Mouse (Mus musculus) neural tube, embryonic 12.5 days (tissue): ENCODE data around the gene Opn3. TPM values are rescaled to one million over a fixed set of nuclear protein-coding genes. Genes with fewer than 3 reads are reported as not detected.

Experiments
- ATAC-seq: fragments of 200-750 bp; cut with Nextera tagmentation; 2 replicates; pipeline ENCODE4 v1.8.0; 2017; ENCODE audit warnings: low read depth, mild to moderate bottlenecking, moderate TSS enrichment, moderate library complexity; ENCODE audit not compliant: low FRiP score
- H3K27ac ChIP-seq: fragments of 300-500 bp; sonication (generic); 2 replicates; pipeline ENCODE4 v1.5.1; 2016
- H3K27me3 ChIP-seq: fragments of 300-500 bp; sonication (generic); replicated peaks from 2 replicates; pipeline ENCODE4 v1.6.1; 2016; ENCODE audit warnings: mild to moderate bottlenecking
- H3K36me3 ChIP-seq: fragments of 300-500 bp; sonication (generic); 2 replicates; pipeline ENCODE4 v1.6.1; 2016; ENCODE audit warnings: mild to moderate bottlenecking
- H3K4me1 ChIP-seq: fragments of 300-500 bp; sonication (generic); 2 replicates; pipeline ENCODE4 v1.6.1; 2016
- H3K4me2 ChIP-seq: fragments of 300-500 bp; sonication (generic); replicated peaks from 2 replicates; pipeline ENCODE4 v1.6.1; 2016; ENCODE audit warnings: mild to moderate bottlenecking
- H3K4me3 ChIP-seq: fragments of 300-500 bp; sonication (generic); 2 replicates; pipeline ENCODE4 v1.5.1; 2016
- H3K9ac ChIP-seq: fragments of 300-500 bp; sonication (generic); 2 replicates; pipeline ENCODE4 v1.6.1; 2016; ENCODE audit warnings: mild to moderate bottlenecking
- H3K9me3 ChIP-seq: fragments of 300-500 bp; sonication (generic); 2 replicates; pipeline ENCODE4 v1.6.1; 2016; ENCODE audit warnings: mild to moderate bottlenecking
- WGBS: fragments of 180-500 bp; shearing (Covaris S2); methylation state at CpG from one replicate; pipeline ENCODE4 v1.1.7; 2016; 5-methylcytosine and 5-hydroxymethylcytosine counted together
- polyA plus RNA-seq: library from polyadenylated mRNA; unstranded; fragments of >200 nt; fragmentation: Nextera tagmentation; extraction: Ambion mirVana; gene quantifications from 2 replicates; pipeline ENCODE4 v1.2.1, GENCODE M21; 2016

Gene Opn3
- polyA plus RNA-seq = 7.7 and 8.0 TPM in 2 replicates

GRCm38 (mm10) chr1:175692246-175692996 is at the start of gene Opn3, which contains the start of gene Chml:
TSS of gene Opn3 (minus strand) at chr1:175692776.
TSS of gene Chml (minus strand) at chr1:175692901.
- Histone ChIP-seq H3K4me1 (peaks cover 18% of the 10 kb centered on the region), H3K4me2 (peak within 1 kb of the TSS; percentile 71), H3K36me3 (peaks cover 8% of the 10 kb centered on the region), H3K27me3 (no peaks in the 10 kb centered on the region), H3K9me3 (no peaks in the 10 kb centered on the region), H3K27ac (peak within 1 kb of the TSS; percentile 37; the same call in 1 of the 2 replicates), H3K9ac (peak within 1 kb of the TSS; percentile 81), H3K4me3 (peak within 1 kb of the TSS; percentile 71)
- WGBS = under 1% methylated on average over 44 of the region's 73 CpGs
- peak; percentile 98 for ATAC-seq

- no peaks in the 10 kb centered on the region for H3K9me3 ChIP-seq
- no peaks in the 10 kb centered on the region for H3K36me3 ChIP-seq
- no peaks in the 10 kb centered on the region for H3K4me1 ChIP-seq
- ATAC-seq = no peak
- no peak overlapping the region for H3K9ac ChIP-seq
- H3K27ac ChIP-seq = no peak overlapping the region
- H3K4me3 ChIP-seq = no peak overlapping the region
- 52% methylated on average over 7 of the region's 7 CpGs for WGBS
- no peak overlapping the region for H3K4me2 ChIP-seq
- H3K27me3 ChIP-seq = no peaks in the 10 kb centered on the region
Observed at GRCm38 (mm10) chr1:175725771-175726170, 33.2 kb upstream of the Opn3 start.

- Histone ChIP-seq H3K4me1 (no peaks in the 10 kb centered on the region), H3K4me3 (no peak overlapping the region), H3K27me3 (no peaks in the 10 kb centered on the region), H3K27ac (no peak overlapping the region), H3K9me3 (no peaks in the 10 kb centered on the region), H3K4me2 (no peak overlapping the region), H3K36me3 (no peaks in the 10 kb centered on the region), H3K9ac (no peak overlapping the region)
- 93% methylated on average over 9 of the region's 9 CpGs for WGBS
- ATAC-seq = no peak
Observed at GRCm38 (mm10) chr1:175716832-175717231, 24.3 kb upstream of the Opn3 start.

- Histone ChIP-seq H3K36me3 (no peaks in the 10 kb centered on the region), H3K4me2 (no peak overlapping the region), H3K27ac (no peak overlapping the region), H3K4me3 (no peak overlapping the region), H3K9ac (no peak overlapping the region), H3K9me3 (no peaks in the 10 kb centered on the region), H3K27me3 (no peaks in the 10 kb centered on the region), H3K4me1 (no peaks in the 10 kb centered on the region)
- 84% methylated on average over 11 of the region's 11 CpGs for WGBS
- ATAC-seq = no peak
Observed at GRCm38 (mm10) chr1:175712338-175712909, 19.8 kb upstream of the Opn3 start.

- Histone ChIP-seq H3K9ac (no peak overlapping the region), H3K4me2 (no peak overlapping the region), H3K27ac (no peak overlapping the region), H3K36me3 (no peaks in the 10 kb centered on the region), H3K4me1 (no peaks in the 10 kb centered on the region), H3K9me3 (no peaks in the 10 kb centered on the region), H3K4me3 (no peak overlapping the region), H3K27me3 (no peaks in the 10 kb centered on the region)
- no peak for ATAC-seq
Observed at GRCm38 (mm10) chr1:175708013-175708412, 15.4 kb upstream of the Opn3 start.

- H3K36me3 ChIP-seq = no peaks in the 10 kb centered on the region
- no peaks in the 10 kb centered on the region for H3K27me3 ChIP-seq
- WGBS = 76% methylated on average over 5 of the region's 5 CpGs
- H3K9ac ChIP-seq = no peak overlapping the region
- ATAC-seq = no peak
- H3K27ac ChIP-seq = no peak overlapping the region
- no peaks in the 10 kb centered on the region for H3K9me3 ChIP-seq
- no peak overlapping the region for H3K4me2 ChIP-seq
- no peak overlapping the region for H3K4me3 ChIP-seq
- H3K4me1 ChIP-seq = no peaks in the 10 kb centered on the region
Observed at GRCm38 (mm10) chr1:175707599-175707998, 15.0 kb upstream of the Opn3 start.

GRCm38 (mm10) chr1:175701145-175701544 is 8.6 kb upstream of the Opn3 start:
- H3K4me3 ChIP-seq = no peak overlapping the region
- H3K27ac ChIP-seq = no peak overlapping the region
- 86% methylated on average over 4 of the region's 4 CpGs for WGBS
- no peak overlapping the region for H3K4me2 ChIP-seq
- no peaks in the 10 kb centered on the region for H3K4me1 ChIP-seq
- H3K36me3 ChIP-seq = no peaks in the 10 kb centered on the region
- no peaks in the 10 kb centered on the region for H3K9me3 ChIP-seq
- H3K27me3 ChIP-seq = no peaks in the 10 kb centered on the region
- no peak overlapping the region for H3K9ac ChIP-seq
- ATAC-seq = no peak

- WGBS = 41% methylated on average over 4 of the region's 4 CpGs
- Histone ChIP-seq H3K4me3 (no peak overlapping the region), H3K4me2 (no peak overlapping the region), H3K9ac (no peak overlapping the region), H3K9me3 (no peaks in the 10 kb centered on the region), H3K27me3 (no peaks in the 10 kb centered on the region), H3K27ac (no peak overlapping the region), H3K36me3 (no peaks in the 10 kb centered on the region), H3K4me1 (no peaks in the 10 kb centered on the region)
- ATAC-seq = no peak
Observed at GRCm38 (mm10) chr1:175699796-175700195, 7.2 kb upstream of the Opn3 start.

- H3K4me1 ChIP-seq = no peaks in the 10 kb centered on the region
- no peaks in the 10 kb centered on the region for H3K27me3 ChIP-seq
- H3K4me3 ChIP-seq = no peak overlapping the region
- no peaks in the 10 kb centered on the region for H3K9me3 ChIP-seq
- no peak overlapping the region for H3K4me2 ChIP-seq
- H3K27ac ChIP-seq = no peak overlapping the region
- H3K36me3 ChIP-seq = no peaks in the 10 kb centered on the region
- 73% methylated on average over 3 of the region's 3 CpGs for WGBS
- ATAC-seq = no peak
- no peak overlapping the region for H3K9ac ChIP-seq
Observed at GRCm38 (mm10) chr1:175699375-175699774, 6.8 kb upstream of the Opn3 start.

GRCm38 (mm10) chr1:175698293-175698692 is 5.7 kb upstream of the Opn3 start, which contains the start of gene Wdr64:
TSS of gene Wdr64 (plus strand) at chr1:175698593.
- ATAC-seq = no peak
- H3K27me3 ChIP-seq = no peaks in the 10 kb centered on the region
- 90% methylated on average over 1 of the region's 1 CpGs for WGBS
- H3K36me3 ChIP-seq = no peaks in the 10 kb centered on the region
- no peak within 1 kb of the TSS for H3K27ac ChIP-seq
- no peaks in the 10 kb centered on the region for H3K4me1 ChIP-seq
- H3K4me3 ChIP-seq = no peak within 1 kb of the TSS
- no peak within 1 kb of the TSS for H3K9ac ChIP-seq
- no peaks in the 10 kb centered on the region for H3K9me3 ChIP-seq
- no peak within 1 kb of the TSS for H3K4me2 ChIP-seq

- Histone ChIP-seq H3K36me3 (no peaks in the 10 kb centered on the region), H3K27me3 (no peaks in the 10 kb centered on the region), H3K4me1 (peaks cover 18% of the 10 kb centered on the region), H3K4me2 (peak overlapping the region; percentile 71), H3K9me3 (no peaks in the 10 kb centered on the region), H3K27ac (no peak overlapping the region), H3K4me3 (peak overlapping the region; percentile 71; the same call in 1 of the 2 replicates), H3K9ac (0 out of 2 replicates have a peak overlapping the region, but pooled peaks have one; percentile 18)
- WGBS = 44% methylated on average over 12 of the region's 12 CpGs
- ATAC-seq = peak; percentile 1; the same call in 1 of the 2 replicates
Observed at GRCm38 (mm10) chr1:175693429-175693960, 919 bp upstream of the Opn3 start.

- ATAC-seq = peak; percentile 78
- H3K27ac ChIP-seq = no peak overlapping the region
- H3K9ac ChIP-seq = 0 out of 2 replicates have a peak overlapping the region, but pooled peaks have one; percentile 18
- H3K27me3 ChIP-seq = no peaks in the 10 kb centered on the region
- peak overlapping the region; percentile 71 for H3K4me3 ChIP-seq
- H3K4me2 ChIP-seq = peak overlapping the region; percentile 71
- peaks cover 18% of the 10 kb centered on the region for H3K4me1 ChIP-seq
- 1% methylated on average over 17 of the region's 17 CpGs for WGBS
- no peaks in the 10 kb centered on the region for H3K9me3 ChIP-seq
- peaks cover 2% of the 10 kb centered on the region for H3K36me3 ChIP-seq
Observed at GRCm38 (mm10) chr1:175692997-175693361, 403 bp upstream of the Opn3 start.
